Mouse (Mus musculus): ENCODE data around the gene Gm40193.
"Not testable (repeated sequence)": the region's sequence is repeated elsewhere in the genome, so short reads cannot be mapped to it uniquely, and the experiment has no call there.

Gene Gm40193

DNA sequence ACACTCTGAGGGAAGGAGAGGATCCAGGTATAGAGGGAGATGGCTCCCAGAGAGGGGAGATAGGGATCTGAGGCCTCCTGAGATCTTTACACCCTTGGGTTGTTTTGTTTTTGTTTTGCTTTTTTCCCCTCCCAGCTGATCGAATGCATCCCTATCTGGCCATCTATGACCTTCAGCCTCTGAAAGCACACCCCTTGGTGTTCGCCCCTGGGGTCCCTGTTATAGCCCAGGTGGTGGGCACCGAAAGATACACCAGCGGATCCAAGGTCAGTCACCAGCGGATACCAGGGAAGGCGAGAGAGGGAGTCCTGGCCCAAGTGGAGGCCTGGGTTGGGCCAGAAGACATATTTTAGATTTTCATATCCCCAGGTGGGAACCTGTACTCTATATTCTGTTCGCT, 8.2 kb upstream of the Gm40193 start:
- no peak for DNase-seq (ENCODE audit: low read depth, low spot score)

DNA sequence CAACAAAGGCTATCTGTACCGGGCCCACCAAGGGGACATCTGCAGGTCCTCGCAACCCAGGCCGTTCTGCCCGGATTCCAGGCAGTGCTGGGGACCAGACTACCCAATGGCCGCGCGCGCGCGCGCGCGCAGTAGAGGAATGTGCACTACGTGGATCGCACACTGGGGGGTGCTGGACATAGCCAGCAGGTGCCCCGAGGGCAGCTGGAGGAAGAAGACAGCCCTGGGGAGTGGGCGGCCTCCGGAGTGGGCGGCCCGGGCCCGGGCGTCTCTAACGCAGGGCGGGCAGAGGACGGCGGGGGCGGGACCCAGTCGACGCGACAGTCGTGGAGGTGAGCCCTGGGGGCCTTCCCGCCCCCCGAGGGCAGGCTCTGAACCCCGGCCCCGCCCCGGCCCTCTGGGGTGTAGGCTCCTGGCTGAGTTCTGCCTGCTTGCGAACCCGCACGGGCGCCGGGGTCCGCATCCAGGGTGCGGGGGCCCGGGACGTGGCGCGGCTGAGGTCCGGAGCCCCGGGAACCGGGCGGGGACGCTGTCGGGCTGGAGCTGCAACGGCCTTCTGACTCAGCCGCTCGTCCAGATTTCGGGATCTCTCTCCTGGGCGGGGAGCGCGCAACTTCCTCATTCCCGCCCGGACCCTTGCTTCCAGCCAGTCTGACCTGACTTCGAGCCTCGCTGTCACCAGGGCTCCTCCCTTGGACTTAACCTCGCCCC, 7.3 kb upstream of the Gm40193 start, which contains the start of gene Pld2:
Gene Pld2, plus strand, starts transcription at position 188 of the 711 bp plus-strand sequence.
- peak; percentile 82 for DNase-seq (ENCODE audit: low read depth, low spot score)

DNA sequence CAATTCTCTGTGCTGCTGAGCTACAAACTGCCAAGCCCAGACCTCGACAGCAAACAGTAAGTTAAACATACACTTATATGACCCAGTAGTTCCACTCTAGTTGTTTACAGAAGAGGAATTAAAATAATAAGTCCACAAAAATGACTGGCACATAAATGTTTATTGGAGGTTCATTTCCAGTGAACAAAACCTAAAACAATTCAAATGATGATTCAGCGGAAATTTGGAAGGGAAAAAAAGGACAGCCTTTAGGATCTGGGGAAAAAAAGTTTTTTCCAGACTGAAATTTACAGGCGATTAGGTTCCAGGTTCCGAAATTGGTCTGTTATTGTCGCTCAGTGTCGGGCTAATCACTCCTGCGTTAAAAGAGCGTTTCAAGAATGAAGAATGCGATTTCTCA, 6.7 kb upstream of the Gm40193 start:
- no peak for DNase-seq (ENCODE audit: low read depth, low spot score)

DNA sequence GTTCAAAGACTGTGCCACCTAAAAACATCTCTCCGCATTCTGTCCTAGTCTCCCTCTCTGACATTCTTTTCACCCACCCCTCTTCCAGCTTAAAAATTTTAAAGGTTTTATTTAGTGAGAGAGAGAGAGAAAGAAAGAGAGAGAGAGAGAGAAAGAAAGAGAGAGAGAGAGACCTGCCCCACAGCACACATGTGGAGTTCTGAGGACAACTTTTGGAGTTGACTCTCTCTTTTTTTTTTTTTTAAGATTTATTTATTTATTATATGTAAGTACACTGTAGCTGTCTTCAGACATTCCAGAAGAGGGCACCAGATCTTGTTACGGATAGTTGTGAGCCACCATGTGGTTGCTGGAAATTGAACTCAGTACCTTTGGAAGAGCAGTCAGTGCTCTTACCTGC, 1.7 kb downstream of the Gm40193 start:
- DNase-seq (ENCODE audit: low read depth, low spot score), result not testable (repeated sequence)

DNA sequence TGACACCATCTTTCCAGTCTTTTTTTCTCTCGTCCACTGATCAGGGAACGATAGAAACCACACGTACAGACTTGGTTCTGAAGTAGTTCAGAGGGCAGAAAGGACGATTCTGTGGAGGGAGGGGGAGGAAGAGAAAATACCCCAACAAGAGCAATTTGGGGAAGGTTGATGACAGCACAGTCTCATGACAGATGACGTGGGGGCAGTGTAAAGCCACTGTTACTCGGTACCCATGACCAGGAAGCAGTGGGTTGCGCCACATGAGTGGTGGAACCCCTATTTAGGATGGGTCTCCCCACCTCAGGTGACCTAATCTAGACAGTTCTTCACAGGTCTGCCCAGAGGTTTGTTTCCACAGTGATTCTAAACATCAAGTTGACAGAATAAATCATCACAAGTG, 4.1 kb downstream of the Gm40193 start:
- no peak for DNase-seq (ENCODE audit: low read depth, low spot score)

DNA sequence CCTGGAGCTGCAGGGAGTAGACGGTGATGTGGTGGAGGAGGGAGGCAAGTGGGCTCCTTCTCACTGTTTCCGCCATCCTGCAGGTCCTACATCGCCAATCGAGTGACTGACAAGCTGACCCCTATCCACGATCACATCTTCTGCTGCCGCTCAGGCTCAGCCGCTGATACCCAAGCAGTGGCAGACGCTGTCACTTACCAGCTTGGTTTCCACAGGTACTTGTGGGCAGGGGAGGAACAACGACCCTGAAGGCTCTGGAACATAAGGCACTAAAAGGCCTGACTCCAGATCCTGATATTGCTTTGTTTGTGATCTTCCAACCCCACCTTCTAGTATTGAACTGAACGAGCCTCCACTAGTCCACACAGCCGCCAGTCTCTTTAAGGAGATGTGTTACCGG, 6.5 kb downstream of the Gm40193 start:
- no peak for DNase-seq (ENCODE audit: low read depth, low spot score)

DNA sequence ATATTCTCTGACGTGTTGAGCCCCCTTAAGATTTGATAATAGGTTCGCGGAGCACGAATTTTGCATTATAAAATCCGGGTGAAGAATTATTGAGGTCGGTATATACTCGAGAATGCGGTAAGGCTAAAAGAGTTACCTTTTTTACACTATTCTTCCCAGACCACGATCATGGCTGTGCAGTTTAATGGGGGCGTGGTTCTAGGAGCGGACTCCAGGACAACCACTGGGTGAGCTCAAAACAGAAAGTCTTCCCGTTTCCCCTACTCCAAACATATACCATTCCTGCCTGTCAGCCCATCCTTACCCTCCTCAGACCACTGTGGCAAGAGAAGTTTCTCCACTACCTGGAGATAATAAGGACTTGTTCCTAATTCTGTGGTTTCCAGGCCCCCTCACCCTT, 7.0 kb downstream of the Gm40193 start:
- no peak for DNase-seq (ENCODE audit: low read depth, low spot score)

DNA sequence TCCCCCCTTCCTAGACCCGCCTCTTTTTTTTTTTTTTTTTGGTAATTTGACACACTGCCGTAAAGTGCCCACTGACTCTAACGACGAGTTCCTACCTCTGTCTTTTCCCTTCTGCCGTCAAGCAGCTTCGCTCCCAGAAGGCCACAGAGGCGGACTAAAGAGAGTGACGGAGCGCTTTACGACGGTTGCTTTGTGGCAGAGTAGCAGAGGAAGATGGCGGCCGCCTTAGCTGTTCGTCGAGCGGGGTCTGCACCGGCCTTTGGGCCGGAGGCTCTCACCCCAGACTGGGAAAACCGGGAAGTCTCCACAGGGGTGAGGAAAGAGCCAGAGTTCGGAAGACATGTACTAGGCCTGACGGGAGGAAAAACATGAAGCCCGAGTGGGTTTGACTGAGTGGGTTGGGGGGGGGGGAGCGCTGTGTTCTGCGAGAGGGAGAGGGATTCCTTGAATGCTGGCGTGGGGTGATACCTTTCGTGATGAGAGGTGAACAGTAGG, 7.5 kb downstream of the Gm40193 start, which contains the start of gene Psmb6:
Gene Psmb6, plus strand, starts transcription at position 184 of the 495 bp plus-strand sequence.
- DNase-seq (ENCODE audit: low read depth, low spot score), result peak; percentile 96

DNA sequence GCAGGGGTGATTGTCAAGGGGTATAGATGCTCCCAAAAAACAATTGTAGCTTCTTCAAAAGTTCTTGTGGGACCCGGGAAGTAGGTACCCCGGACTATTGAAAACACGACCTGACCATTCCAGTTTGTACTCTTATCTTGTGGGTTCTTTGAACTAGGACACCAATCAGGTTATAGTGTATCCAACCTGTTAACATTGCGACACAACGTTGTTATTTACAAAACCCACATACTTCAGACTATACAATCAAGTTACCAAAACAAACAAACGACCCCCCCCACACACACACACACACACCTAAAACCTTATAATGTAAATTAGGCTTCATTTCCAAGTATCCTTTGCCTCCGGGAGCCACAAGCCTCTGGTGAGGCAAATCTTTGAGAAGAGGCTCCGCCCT, 8.0 kb downstream of the Gm40193 start:
- no peak for DNase-seq (ENCODE audit: low read depth, low spot score)

DNA sequence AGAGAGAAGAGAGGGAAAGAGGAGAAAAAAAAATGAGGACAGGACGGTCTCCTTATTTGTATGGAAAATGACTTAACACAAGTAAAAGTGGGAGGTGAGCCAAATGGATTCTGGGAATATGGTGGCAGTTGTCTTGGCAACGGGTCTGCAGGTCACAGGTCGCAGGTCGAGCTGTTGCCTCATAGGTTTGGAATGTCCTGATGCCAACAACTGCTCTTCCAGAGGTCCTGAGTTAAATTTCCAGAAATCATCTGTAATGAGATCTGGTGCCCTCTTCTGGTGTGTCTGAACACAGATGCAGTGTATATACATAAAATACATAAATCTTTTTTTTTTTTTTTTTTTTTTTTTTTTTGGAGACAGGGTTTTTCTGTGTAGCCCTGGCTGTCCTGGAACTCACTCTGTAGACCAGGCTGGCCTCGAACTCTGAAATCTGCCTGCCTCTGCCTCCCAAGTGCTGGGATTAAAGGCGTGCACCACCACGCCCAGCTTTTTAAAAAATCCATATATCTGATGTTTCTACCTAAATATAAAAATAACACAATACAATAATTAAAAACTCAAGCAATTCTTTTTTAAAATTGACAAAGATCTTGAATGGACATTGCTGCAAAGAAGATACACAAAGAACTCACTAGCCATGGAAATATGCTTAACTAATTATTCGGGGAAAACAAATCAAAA, 9.3 kb downstream of the Gm40193 start:
- DNase-seq (ENCODE audit: low read depth, low spot score), result not testable (repeated sequence)

DNA sequence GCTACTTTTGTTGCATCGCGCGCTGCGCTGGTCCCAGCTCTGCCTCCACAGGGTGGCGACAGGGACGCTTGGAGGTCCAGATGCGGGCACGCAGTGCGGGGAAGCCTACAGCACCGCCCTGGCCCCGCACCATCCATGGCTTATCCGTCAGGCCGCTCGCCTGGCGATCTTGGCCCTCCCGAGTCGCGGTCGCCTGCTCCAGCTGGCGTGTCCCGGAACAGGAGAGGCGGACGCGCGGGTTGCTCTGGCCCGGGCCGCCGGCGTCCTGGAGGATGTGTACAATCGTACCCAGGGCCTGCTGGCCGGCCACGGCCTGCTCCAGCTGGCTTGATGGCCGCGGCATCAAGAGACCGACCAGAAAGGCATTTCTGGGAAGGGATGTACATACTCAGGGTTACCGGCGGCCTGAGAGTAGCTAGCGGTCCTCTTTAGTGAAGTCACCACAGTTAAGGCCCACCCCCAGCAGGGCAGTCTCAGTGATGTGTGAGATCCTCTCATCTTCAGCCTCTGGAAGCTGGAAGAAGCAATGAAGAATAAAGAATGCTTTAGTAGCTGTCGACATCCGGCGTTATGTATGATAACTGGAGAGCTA, 12.5 kb downstream of the Gm40193 start:
- no peak for DNase-seq (ENCODE audit: low read depth, low spot score)

DNA sequence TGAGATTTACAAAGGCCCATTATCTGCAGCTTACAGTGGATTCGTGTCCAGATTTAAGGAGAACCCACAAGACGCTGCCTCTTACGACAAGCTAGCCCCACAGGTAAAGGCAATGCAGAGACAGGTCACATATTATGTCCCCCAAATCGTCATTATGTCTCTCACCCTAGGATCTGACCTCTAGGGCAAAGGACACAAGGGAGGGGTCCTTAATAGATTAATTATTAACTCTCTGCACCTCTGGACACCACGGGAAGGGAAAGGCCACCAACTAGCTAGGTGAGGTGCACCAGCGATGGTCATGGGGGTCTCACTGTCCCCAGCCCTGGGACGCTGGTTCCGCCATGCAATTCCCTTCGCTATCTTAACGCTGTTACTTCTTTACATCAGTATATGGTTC, 13.8 kb downstream of the Gm40193 start, which contains the start of gene Gltpd2:
Gene Gltpd2, plus strand, starts transcription at position 274 of the 400 bp plus-strand sequence.
- no peak for DNase-seq (ENCODE audit: low read depth, low spot score)

DNA sequence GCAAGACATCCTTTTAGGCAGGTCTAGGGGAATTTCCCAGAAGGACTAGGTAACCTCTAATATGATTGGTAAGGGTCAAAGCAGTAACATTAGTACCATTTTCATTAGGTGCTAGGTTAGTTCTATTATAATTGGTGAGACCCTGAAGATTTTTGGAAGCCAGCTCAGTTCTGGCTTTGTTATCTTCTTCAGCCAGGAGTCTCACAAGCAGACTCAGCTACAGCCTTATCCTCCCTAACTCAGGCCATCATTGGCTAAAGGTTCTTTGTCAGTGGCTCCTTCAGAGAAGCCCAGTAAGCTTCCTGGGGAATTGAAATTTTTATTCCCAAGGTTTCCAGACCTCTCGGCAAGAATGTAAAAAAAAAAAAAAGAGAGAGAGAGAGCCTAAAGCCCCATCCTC, 14.3 kb downstream of the Gm40193 start:
- no peak for DNase-seq (ENCODE audit: low read depth, low spot score)

DNA sequence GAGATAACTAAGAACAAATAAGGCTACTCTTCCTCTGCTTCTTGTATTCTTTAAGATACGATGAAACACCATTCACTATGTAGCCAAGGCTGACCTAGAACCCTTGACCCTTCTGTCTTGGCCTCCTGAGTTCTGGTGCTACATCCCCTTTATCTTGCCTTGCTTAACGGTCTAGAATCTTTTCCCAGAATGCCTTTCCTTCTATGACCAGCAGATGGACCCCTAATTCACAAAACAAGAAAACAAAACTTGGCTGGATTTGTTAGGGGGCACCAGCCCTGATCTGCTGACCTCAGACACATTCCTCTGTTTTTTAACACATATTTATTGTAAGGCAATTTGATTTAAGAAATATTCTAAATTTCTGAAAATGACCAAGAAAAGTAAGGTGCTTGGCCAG, 16.4 kb downstream of the Gm40193 start:
- DNase-seq (ENCODE audit: low read depth, low spot score), result no peak

DNA sequence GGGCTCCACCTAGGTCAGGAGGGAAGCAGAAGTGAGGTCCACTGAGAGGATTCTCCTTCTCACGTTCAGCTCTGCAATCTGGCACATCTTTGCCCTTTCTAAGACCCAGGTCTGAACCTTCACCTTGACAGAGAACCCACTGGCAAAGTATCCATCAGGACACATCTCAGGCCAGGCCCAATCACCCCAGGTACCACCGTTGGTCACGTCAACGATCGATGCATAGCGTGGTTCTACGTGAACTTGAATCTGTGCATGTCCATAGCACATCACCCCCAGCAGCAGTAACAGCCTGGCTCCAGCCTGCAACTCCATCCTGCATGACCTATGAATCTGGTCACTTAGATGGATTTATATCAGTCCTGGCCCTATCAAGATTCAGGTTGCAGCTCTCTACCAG, 18.5 kb downstream of the Gm40193 start, which contains the start of gene Vmo1:
Gene Vmo1, minus strand, starts transcription at position 329 of the 400 bp plus-strand sequence.
- DNase-seq (ENCODE audit: low read depth, low spot score), result no peak

DNA sequence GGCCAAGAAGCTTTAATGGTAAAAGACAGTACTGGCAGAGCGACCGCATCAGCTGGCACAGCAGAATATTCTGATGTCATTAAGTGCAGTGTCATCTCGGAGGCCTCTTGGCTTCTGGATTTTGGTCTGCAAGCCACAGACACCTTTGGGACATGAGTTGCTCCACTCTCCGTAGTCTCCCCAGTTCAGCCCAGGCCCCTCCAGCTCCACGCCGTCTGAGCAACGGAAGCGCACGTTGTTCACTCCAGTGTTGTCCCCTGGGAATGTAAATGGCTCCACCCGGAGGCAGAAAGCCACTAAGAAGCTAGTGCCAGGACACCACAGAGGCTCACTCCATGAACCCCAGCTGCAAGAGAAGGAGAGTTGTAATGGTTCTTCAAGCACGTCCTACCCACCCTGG, 19.2 kb downstream of the Gm40193 start:
- no peak for DNase-seq (ENCODE audit: low read depth, low spot score)

DNA sequence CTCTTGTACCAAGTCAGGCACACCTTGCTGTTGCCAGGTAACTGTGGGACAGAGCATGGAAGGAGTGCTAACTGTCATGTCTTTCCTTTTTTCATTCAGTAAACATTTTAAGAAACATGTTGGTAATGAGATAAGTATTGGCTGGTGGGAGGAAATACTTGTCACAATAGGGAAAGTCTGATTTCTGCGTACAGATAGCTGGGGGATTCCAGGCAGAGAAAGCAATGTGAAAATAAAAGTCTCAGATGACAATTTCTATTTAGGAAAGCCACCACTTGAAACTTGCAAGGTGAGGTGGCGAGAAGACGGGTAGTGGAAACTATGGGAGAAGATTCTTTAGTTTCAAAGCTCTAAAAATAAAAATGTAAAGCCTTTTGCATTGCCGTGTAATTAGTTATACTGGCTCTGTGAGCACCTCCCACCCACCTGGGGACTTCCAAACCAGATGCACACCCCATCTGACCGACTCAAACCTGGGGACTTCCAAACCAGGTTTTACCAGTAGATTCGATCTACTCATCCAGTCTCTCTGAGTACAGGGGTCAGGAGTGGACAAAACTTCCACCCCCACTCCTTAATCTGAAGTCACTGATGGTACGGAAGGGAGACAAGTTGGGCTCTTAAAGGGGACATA, 19.9 kb downstream of the Gm40193 start:
- no peak for DNase-seq (ENCODE audit: low read depth, low spot score)

DNA sequence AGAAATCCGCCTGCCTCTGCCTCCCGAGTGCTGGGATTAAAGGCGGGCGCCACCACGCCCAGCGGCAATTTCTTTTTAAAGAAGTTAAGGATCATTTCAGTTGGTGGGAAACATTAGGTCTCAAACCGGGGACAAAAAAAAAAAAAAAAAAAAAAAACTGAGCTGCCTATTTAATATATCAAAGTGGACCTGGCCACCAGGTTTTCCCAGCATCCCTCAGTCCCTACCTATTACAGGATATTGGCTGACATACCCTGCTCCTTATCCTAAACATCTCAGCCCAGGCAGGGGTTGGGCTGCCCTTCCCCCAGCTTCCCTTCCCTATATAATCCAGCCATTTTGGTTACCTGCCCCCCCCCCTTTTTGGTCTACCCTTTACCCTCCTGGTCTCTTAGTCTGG, 20.9 kb downstream of the Gm40193 start:
- no peak for DNase-seq (ENCODE audit: low read depth, low spot score)

DNA sequence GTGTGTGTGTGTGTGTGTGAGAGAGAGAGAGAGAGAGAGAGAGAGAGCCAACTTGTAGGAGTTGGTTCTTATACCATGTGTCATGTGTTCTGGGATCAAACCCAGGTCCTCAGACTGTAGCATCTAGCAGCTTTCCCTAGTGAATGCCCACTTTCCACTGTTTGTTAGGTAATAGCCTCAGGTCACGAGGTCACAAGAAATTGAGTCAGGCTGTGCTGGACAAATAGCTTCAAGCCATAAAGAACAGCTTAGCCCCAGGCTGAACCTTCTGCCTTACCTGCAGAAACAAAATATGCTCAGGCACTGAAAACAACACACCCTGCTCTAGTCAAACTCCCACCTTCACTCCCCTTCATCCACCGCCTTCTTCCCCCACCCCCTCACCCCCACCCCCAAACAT, 21.5 kb downstream of the Gm40193 start:
- DNase-seq (ENCODE audit: low read depth, low spot score), result no peak

DNA sequence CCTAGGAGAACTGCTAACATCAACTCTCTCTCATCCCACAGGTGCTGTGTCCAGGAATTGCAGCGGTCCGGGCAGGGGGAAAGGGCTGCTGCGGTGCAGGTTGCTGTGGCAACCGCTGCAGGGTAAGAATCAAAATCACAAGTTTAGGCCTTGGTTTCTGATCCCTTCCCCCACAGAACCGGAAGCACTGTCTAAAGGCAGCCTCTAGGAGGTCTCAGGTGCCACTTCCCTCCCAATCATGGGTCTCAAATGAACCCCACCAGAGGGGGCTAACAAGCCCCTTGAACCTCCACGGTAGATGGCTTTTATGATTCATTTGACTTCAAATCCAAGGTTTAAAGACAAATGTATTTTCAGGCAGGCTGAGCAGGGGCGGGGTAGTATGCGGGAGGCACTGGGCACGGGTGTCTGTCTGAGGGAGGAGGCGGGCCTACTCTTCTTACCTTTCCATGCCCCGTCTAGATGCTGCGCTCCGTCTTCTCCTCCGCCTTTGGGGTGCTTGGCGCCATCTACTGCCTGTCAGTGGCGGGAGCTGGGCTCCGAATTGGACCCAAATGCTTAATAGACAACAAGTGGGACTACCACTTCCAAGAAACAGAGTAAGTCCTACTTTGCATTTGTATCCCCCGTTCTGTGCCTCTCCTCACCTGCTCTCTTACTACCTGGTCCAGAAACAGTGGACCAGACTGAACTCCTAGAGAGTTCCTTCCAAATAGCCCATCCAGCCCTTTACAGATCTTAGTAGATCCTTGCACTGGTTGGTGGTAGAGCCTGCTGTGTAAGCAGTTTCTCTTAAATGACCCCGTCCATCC, 22.8 kb downstream of the Gm40193 start:
- DNase-seq (ENCODE audit: low read depth, low spot score), result peak; percentile 78

DNA sequence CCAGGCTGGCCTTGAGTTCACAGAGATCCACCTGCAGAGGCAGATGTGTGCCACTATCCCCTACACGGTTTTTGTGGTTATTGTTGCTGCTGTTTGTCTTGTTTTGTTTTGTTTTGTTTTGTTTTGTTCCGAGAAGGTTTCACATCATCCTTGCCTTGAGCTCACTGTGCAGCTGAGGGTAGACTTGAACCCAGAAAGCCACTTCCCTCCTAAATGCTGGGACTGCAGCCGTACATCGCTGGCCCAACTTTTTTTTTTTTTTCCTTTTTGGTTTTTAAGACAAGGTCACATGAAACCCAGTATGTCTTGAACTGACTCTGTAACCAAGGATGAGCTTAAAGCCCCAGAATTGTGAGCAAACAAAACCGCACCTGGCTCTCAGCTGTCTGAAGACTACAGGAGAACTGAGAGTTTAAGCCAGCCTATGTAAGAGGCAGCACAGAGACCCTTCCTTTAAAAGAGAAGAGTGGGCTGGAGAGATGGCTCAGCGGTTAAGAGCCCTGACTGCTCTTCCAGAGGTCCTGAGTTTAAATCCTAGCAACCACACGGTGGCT, 25.7 kb downstream of the Gm40193 start:
- no peak for DNase-seq (ENCODE audit: low read depth, low spot score)
